Mouse (Mus musculus) hindbrain, embryonic 12.5 days (tissue): Measurements from ENCODE around the gene Jund. TPM values are rescaled to one million over a fixed set of nuclear protein-coding genes. Genes with fewer than 3 reads are reported as not detected.

Experiments used
- ATAC-seq: fragments of 200-750 bp; cut with Nextera tagmentation; 2 replicates; pipeline ENCODE4 v1.8.0; 2017; ENCODE audit warnings: moderate TSS enrichment; ENCODE audit not compliant: low FRiP score
- H3K27ac ChIP-seq: fragments of 300-500 bp; sonication (generic); 2 replicates; pipeline ENCODE4 v1.5.1; 2016; ENCODE audit warnings: mild to moderate bottlenecking
- H3K27me3 ChIP-seq: fragments of 300-500 bp; sonication (generic); 2 replicates; pipeline ENCODE4 v1.6.1; 2016; ENCODE audit warnings: mild to moderate bottlenecking
- H3K36me3 ChIP-seq: fragments of 300-500 bp; sonication (generic); 2 replicates; pipeline ENCODE4 v1.6.1; 2016; ENCODE audit warnings: mild to moderate bottlenecking
- H3K4me1 ChIP-seq: fragments of 300-500 bp; sonication (generic); 2 replicates; pipeline ENCODE4 v1.6.1; 2016
- H3K4me2 ChIP-seq: fragments of 300-500 bp; sonication (generic); replicated peaks from 2 replicates; pipeline ENCODE4 v1.6.1; 2016; ENCODE audit warnings: mild to moderate bottlenecking
- H3K4me3 ChIP-seq: fragments of 300-500 bp; sonication (generic); 2 replicates; pipeline ENCODE4 v1.5.1; 2016; ENCODE audit warnings: mild to moderate bottlenecking
- H3K9ac ChIP-seq: fragments of 300-500 bp; sonication (generic); 2 replicates; pipeline ENCODE4 v1.6.1; 2016; ENCODE audit warnings: mild to moderate bottlenecking, moderate library complexity
- H3K9me3 ChIP-seq: fragments of 300-500 bp; sonication (generic); replicated peaks from 2 replicates; pipeline ENCODE4 v1.6.1; 2016; ENCODE audit warnings: mild to moderate bottlenecking
- WGBS: fragments of 180-500 bp; shearing (Covaris S2); methylation state at CpG from one replicate; pipeline ENCODE4 v1.1.7; 2016; 5-methylcytosine and 5-hydroxymethylcytosine counted together
- polyA plus RNA-seq: library from polyadenylated mRNA; unstranded; fragments of >200 nt; fragmentation: Nextera tagmentation; extraction: Ambion mirVana; gene quantifications from 2 replicates; pipeline ENCODE4 v1.2.1, GENCODE M21; 2016

Gene Jund
- polyA plus RNA-seq, 1 experiment from 2014 or later: 186 TPM

- Histone ChIP-seq H3K9me3 (no peaks in the 10 kb centered on the region), H3K27me3 (peaks cover 4% of the 10 kb centered on the region; the same call in 1 of the 2 replicates), H3K9ac (no peak overlapping the region), H3K4me3 (no peak overlapping the region), H3K4me2 (no peak overlapping the region), H3K27ac (no peak overlapping the region), H3K36me3 (peaks cover 27% of the 10 kb centered on the region), H3K4me1 (peaks cover 21% of the 10 kb centered on the region)
- no peak for ATAC-seq
- WGBS: 91% methylated on average over 15 of the region's 15 CpGs
Observed at GRCm38 (mm10) chr8:70677451-70678080, 21.2 kb upstream of the Jund start.

DNA sequence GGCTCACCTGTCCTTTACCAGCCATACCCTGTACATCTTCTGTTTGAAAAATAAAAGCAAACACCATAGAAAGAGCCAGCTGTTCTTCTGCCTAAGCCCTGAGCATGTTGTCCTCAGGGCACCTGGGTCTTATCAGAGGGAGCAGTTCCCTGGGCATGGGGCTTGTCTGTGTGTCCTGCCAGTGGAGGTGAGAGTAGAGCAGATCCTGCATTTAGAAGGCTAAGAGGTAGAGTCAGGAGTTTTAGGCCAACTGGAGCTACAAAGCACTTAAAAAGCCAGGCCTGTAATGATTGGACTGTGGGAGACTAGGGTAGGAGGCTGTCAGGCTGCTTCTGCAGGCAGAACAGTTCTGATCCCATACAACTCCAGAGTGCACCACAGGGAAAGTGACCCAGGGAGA, 20.1 kb upstream of the Jund start:
- no peaks in the 10 kb centered on the region for H3K9me3 ChIP-seq
- H3K36me3 ChIP-seq: peaks cover 27% of the 10 kb centered on the region
- H3K4me2 ChIP-seq: no peak overlapping the region
- H3K4me3 ChIP-seq: no peak overlapping the region
- peaks cover 6% of the 10 kb centered on the region; the same call in 1 of the 2 replicates for H3K27me3 ChIP-seq
- no peak for ATAC-seq
- H3K4me1 ChIP-seq: peaks cover 19% of the 10 kb centered on the region
- H3K27ac ChIP-seq: no peak overlapping the region
- no peak overlapping the region for H3K9ac ChIP-seq

- H3K27ac ChIP-seq: no peak overlapping the region
- H3K4me1 ChIP-seq: peaks cover 13% of the 10 kb centered on the region
- H3K9ac ChIP-seq: no peak overlapping the region
- peaks cover 27% of the 10 kb centered on the region for H3K36me3 ChIP-seq
- H3K27me3 ChIP-seq: peaks cover 6% of the 10 kb centered on the region; the same call in 1 of the 2 replicates
- 91% methylated on average over 4 of the region's 4 CpGs for WGBS
- no peak overlapping the region for H3K4me2 ChIP-seq
- ATAC-seq: no peak
- H3K4me3 ChIP-seq: no peak overlapping the region
- H3K9me3 ChIP-seq: no peaks in the 10 kb centered on the region
Observed at GRCm38 (mm10) chr8:70679404-70679803, 19.3 kb upstream of the Jund start.

- 84% methylated on average over 3 of the region's 3 CpGs for WGBS
- no peak overlapping the region for H3K27ac ChIP-seq
- no peak overlapping the region for H3K9ac ChIP-seq
- ATAC-seq: no peak
- H3K4me2 ChIP-seq: no peak overlapping the region
- H3K4me1 ChIP-seq: peaks cover 6% of the 10 kb centered on the region
- peaks cover 6% of the 10 kb centered on the region; the same call in 1 of the 2 replicates for H3K27me3 ChIP-seq
- no peaks in the 10 kb centered on the region for H3K9me3 ChIP-seq
- no peak overlapping the region for H3K4me3 ChIP-seq
- peaks cover 27% of the 10 kb centered on the region for H3K36me3 ChIP-seq
Observed at GRCm38 (mm10) chr8:70680039-70680438, 18.7 kb upstream of the Jund start.

GRCm38 (mm10) chr8:70681410-70681809, 17.3 kb upstream of the Jund start:
- Histone ChIP-seq H3K9me3 (no peaks in the 10 kb centered on the region), H3K4me1 (peaks cover 6% of the 10 kb centered on the region), H3K4me2 (no peak overlapping the region), H3K36me3 (peaks cover 26% of the 10 kb centered on the region), H3K4me3 (no peak overlapping the region), H3K27ac (no peak overlapping the region), H3K27me3 (peaks cover 6% of the 10 kb centered on the region; the same call in 1 of the 2 replicates), H3K9ac (no peak overlapping the region)
- WGBS: 80% methylated on average over 3 of the region's 3 CpGs
- ATAC-seq: no peak

- no peak overlapping the region for H3K4me3 ChIP-seq
- no peaks in the 10 kb centered on the region for H3K9me3 ChIP-seq
- H3K4me1 ChIP-seq: peaks cover 6% of the 10 kb centered on the region
- 11% methylated on average over 19 of the region's 19 CpGs for WGBS
- peak overlapping the region; percentile 25; the same call in 1 of the 2 replicates for H3K4me2 ChIP-seq
- peaks cover 24% of the 10 kb centered on the region for H3K36me3 ChIP-seq
- H3K27ac ChIP-seq: no peak overlapping the region
- peak overlapping the region; percentile 32; the same call in 1 of the 2 replicates for H3K9ac ChIP-seq
- ATAC-seq: no peak
- peaks cover 6% of the 10 kb centered on the region; the same call in 1 of the 2 replicates for H3K27me3 ChIP-seq
Observed at GRCm38 (mm10) chr8:70682193-70682592, 16.6 kb upstream of the Jund start.

- Histone ChIP-seq H3K9me3 (no peaks in the 10 kb centered on the region), H3K27me3 (peaks cover 6% of the 10 kb centered on the region; the same call in 1 of the 2 replicates), H3K27ac (no peak overlapping the region), H3K4me3 (no peak overlapping the region), H3K4me2 (no peak overlapping the region), H3K4me1 (peaks cover 6% of the 10 kb centered on the region), H3K36me3 (peaks cover 20% of the 10 kb centered on the region), H3K9ac (no peak overlapping the region)
- WGBS: 66% methylated on average over 3 of the region's 3 CpGs
- no peak for ATAC-seq
Observed at GRCm38 (mm10) chr8:70682692-70683091, 16.1 kb upstream of the Jund start.

- Histone ChIP-seq H3K27ac (no peak overlapping the region), H3K4me2 (no peak overlapping the region), H3K4me1 (peaks cover 6% of the 10 kb centered on the region), H3K27me3 (peaks cover 6% of the 10 kb centered on the region; the same call in 1 of the 2 replicates), H3K9ac (no peak overlapping the region), H3K36me3 (peaks cover 4% of the 10 kb centered on the region; the same call in 1 of the 2 replicates), H3K4me3 (no peak overlapping the region), H3K9me3 (no peaks in the 10 kb centered on the region)
- ATAC-seq: no peak
- WGBS: 39% methylated on average over 7 of the region's 7 CpGs
Observed at GRCm38 (mm10) chr8:70684291-70684690, 14.5 kb upstream of the Jund start.

DNA sequence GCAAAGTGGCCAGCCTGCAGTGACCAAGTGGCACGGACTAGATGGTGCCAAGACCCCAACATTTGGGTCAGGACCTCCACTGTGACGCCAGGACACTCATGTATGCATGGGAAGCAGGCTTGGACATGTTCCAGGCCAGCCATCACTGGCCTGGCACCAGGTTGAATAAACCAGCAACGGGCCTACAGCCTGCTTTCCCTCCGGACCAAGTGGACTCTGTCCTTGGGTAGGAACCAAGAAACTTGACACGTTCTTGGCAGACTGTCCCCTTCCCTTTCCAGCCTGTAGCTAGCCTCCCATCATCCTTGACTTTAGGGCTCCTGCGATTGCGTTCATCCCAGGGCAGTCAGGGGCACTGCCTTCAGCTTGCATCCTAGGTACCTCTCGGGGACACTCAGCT, 11.2 kb upstream of the Jund start:
- Histone ChIP-seq H3K9me3 (no peaks in the 10 kb centered on the region), H3K27me3 (peaks cover 2% of the 10 kb centered on the region; the same call in 1 of the 2 replicates), H3K27ac (no peak overlapping the region), H3K9ac (no peak overlapping the region), H3K4me1 (peaks cover 17% of the 10 kb centered on the region), H3K4me2 (no peak overlapping the region), H3K4me3 (no peak overlapping the region), H3K36me3 (no peaks in the 10 kb centered on the region)
- no peak for ATAC-seq
- 87% methylated on average over 8 of the region's 8 CpGs for WGBS

DNA sequence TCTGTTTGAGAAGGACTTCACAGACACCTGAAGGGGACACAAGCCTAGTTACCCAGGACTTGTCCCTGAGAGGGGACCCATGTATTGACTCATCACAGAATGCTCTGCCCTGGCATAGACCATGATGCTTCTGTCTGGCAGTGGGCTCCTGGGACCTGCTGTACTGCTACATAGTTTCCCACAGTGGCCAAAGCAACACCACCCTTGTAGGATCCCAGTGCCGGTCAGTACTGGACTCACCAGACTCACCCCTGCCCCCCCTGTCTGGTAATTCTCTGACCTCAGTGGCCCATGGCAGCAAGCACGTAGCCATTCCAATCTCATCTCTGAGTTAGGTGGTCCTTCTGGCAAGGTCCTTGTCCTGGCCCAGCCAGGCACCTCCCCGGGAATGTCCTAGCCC, 10.6 kb upstream of the Jund start:
- Histone ChIP-seq H3K4me2 (no peak overlapping the region), H3K4me1 (peaks cover 17% of the 10 kb centered on the region), H3K27ac (no peak overlapping the region), H3K36me3 (no peaks in the 10 kb centered on the region), H3K27me3 (no peaks in the 10 kb centered on the region), H3K4me3 (no peak overlapping the region), H3K9ac (no peak overlapping the region), H3K9me3 (no peaks in the 10 kb centered on the region)
- ATAC-seq: no peak
- WGBS: 90% methylated on average over 3 of the region's 3 CpGs

DNA sequence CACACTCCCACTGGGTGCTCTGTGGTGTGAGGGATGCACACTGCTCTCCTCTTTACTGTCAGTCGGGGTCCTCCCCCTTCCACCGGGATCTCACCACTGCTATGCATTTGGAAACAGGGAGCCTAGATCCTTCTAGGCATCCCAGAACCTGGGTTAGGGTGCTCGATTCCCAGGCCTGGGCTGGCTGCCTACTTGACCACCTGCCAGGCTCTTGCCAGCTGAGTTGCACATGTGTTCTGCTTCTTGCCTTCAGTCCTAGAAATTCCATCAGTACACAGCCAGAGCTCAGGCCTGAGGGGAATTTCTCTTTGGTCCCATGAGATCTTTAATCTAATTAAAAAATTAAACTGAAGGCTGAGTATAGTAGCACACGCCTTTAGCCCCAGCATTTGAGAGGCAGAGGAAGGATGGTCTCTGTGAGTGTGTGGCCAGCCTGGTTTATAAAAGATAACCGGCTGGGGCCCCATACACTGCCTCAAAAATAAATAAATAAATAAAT, 8.8 kb upstream of the Jund start:
- Histone ChIP-seq H3K9ac (no peak overlapping the region), H3K27ac (no peak overlapping the region), H3K4me1 (peaks cover 17% of the 10 kb centered on the region), H3K4me3 (no peak overlapping the region), H3K27me3 (no peaks in the 10 kb centered on the region), H3K4me2 (no peak overlapping the region), H3K36me3 (no peaks in the 10 kb centered on the region), H3K9me3 (no peaks in the 10 kb centered on the region)
- WGBS: 80% methylated on average over 5 of the region's 5 CpGs
- ATAC-seq: no peak

DNA sequence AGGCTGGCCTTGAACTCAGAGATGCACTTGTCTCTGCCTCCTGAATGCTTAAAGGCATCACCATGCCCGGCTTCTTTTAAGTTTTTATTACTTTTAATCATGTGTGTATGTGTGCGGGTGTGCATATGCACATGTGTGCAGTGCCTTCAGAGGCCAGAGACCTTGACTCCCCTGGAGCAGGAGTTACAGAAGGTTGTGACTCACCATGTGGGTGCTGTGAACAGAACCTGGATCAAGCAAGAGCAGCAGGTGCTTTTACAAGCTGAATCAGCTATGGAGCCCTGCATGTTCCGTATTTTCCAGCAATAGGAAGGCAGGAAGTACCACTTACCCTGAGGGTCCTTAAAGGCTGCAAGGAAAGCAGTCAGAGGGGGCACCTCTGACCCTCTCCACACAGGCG, 7.5 kb upstream of the Jund start:
- WGBS: 62% methylated on average over 4 of the region's 4 CpGs
- no peaks in the 10 kb centered on the region for H3K36me3 ChIP-seq
- H3K4me1 ChIP-seq: peaks cover 29% of the 10 kb centered on the region
- H3K27ac ChIP-seq: peak overlapping the region; percentile 76
- peak overlapping the region; percentile 26 for H3K4me3 ChIP-seq
- no peaks in the 10 kb centered on the region for H3K27me3 ChIP-seq
- no peaks in the 10 kb centered on the region for H3K9me3 ChIP-seq
- H3K4me2 ChIP-seq: peak overlapping the region; percentile 48
- ATAC-seq: peak; percentile 0
- H3K9ac ChIP-seq: peak overlapping the region; percentile 42; the same call in 1 of the 2 replicates

- Histone ChIP-seq H3K9me3 (no peaks in the 10 kb centered on the region), H3K4me1 (peaks cover 35% of the 10 kb centered on the region), H3K4me3 (peak overlapping the region; percentile 26), H3K27me3 (no peaks in the 10 kb centered on the region), H3K36me3 (no peaks in the 10 kb centered on the region), H3K9ac (peak overlapping the region; percentile 42; the same call in 1 of the 2 replicates), H3K27ac (peak overlapping the region; percentile 76), H3K4me2 (peak overlapping the region; percentile 48)
- peak; percentile 67 for ATAC-seq
- 1% methylated on average over 18 of the region's 20 CpGs for WGBS
Observed at GRCm38 (mm10) chr8:70691727-70692231, 7.0 kb upstream of the Jund start.
